Mouse (Mus musculus): ENCODE results near the gene Serpina3a.

The Serpina3a gene

GRCm38 (mm10) chr12:104143286-104143685 lies 30.8 kb downstream of the Serpina3a start:
- no peak for DNase-seq (ENCODE audit: low spot score)

GRCm38 (mm10) chr12:104145571-104145970 lies 33.0 kb downstream of the Serpina3a start:
- DNase-seq (ENCODE audit: low spot score), result no peak

DNA sequence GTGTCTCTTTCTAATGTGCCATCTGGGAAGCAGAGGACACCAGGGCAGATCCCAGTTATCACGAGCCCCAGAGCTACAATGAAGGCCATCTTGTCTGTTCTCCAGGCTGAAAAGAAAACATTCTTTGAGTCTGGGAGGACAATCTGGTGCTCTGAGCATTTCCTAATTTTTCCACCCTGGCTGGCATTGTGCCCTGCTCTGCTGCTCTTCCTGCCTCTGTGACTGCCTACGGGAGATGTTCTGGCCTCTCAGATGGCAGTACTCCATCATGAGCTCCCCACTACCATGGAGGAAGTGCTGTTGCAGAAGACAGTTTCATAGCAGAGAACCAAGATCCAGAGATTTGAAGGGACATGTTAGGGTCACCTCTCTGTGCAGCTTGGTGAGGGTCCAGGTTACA lies 39.5 kb downstream of the Serpina3a start:
- DNase-seq (ENCODE audit: low spot score), result no peak

GRCm38 (mm10) chr12:104153041-104153645 lies 40.6 kb downstream of the Serpina3a start:
- DNase-seq (ENCODE audit: low spot score), result no peak

GRCm38 (mm10) chr12:104153656-104154055 lies 41.1 kb downstream of the Serpina3a start, which contains the start of gene Serpina3c:
Gene Serpina3c, minus strand, starts transcription at chr12:104153870.
- no peak for DNase-seq (ENCODE audit: low spot score)

Measured in testis, postnatal 14 days (tissue).